Mouse (Mus musculus) neural tube, embryonic 13.5 days (tissue): ENCODE data around the gene Rapgef2. TPM values are rescaled to one million over a fixed set of nuclear protein-coding genes. Genes with fewer than 3 reads are reported as not detected.

Experiments
- ATAC-seq: fragments of 200-750 bp; cut with Nextera tagmentation; 2 replicates; pipeline ENCODE4 v1.8.0; 2017; ENCODE audit warnings: low read depth, mild to moderate bottlenecking, moderate TSS enrichment, moderate library complexity
- H3K27ac ChIP-seq: fragments of 300-500 bp; sonication (generic); replicated peaks from 2 replicates; pipeline ENCODE4 v1.5.1; 2015; ENCODE audit warnings: moderate library complexity, mild to moderate bottlenecking, inconsistent platforms
- H3K27me3 ChIP-seq: fragments of 300-500 bp; sonication (generic); 2 replicates; pipeline ENCODE4 v1.6.1; 2015; ENCODE audit warnings: mild to moderate bottlenecking, inconsistent platforms
- H3K36me3 ChIP-seq: fragments of 300-500 bp; sonication (generic); 2 replicates; pipeline ENCODE4 v1.6.1; 2015; ENCODE audit warnings: mild to moderate bottlenecking, inconsistent platforms
- H3K4me1 ChIP-seq: fragments of 300-500 bp; sonication (generic); replicated peaks from 2 replicates; pipeline ENCODE4 v1.6.1; 2015; ENCODE audit warnings: inconsistent platforms
- H3K4me2 ChIP-seq: fragments of 300-500 bp; sonication (generic); 2 replicates; pipeline ENCODE4 v1.6.1; 2015; ENCODE audit warnings: inconsistent platforms, mild to moderate bottlenecking, moderate library complexity
- H3K4me3 ChIP-seq: fragments of 300-500 bp; sonication (generic); 2 replicates; pipeline ENCODE4 v1.5.1; 2015; ENCODE audit warnings: mild to moderate bottlenecking, inconsistent platforms
- H3K9ac ChIP-seq: fragments of 300-500 bp; sonication (generic); 2 replicates; pipeline ENCODE4 v1.6.1; 2015; ENCODE audit warnings: moderate library complexity, mild to moderate bottlenecking, inconsistent platforms
- H3K9me3 ChIP-seq: fragments of 300-500 bp; sonication (generic); 2 replicates; pipeline ENCODE4 v1.6.1; 2016; ENCODE audit warnings: inconsistent platforms
- WGBS: fragments of 180-500 bp; shearing (Covaris S2); methylation state at CpG from one replicate; pipeline ENCODE4 v1.1.7; 2015; 5-methylcytosine and 5-hydroxymethylcytosine counted together
- polyA plus RNA-seq: library from polyadenylated mRNA; unstranded; fragments of >200 nt; fragmentation: Nextera tagmentation; extraction: Ambion mirVana; gene quantifications from 2 replicates; pipeline ENCODE4 v1.2.1, GENCODE M21; 2015

The Rapgef2 gene
- polyA plus RNA-seq: 6.9 and 9.0 TPM in 2 replicates

- WGBS: under 1% methylated on average over 93 of the region's 97 CpGs
- peak within 1 kb of the TSS; percentile 97 for H3K27ac ChIP-seq
- H3K9ac ChIP-seq: peak within 1 kb of the TSS; percentile 96
- peak; percentile 84 for ATAC-seq
- H3K9me3 ChIP-seq: no peaks in the 10 kb centered on the region
- H3K36me3 ChIP-seq: no peaks in the 10 kb centered on the region
- H3K27me3 ChIP-seq: peaks cover 14% of the 10 kb centered on the region; the same call in 1 of the 2 replicates
- peak within 1 kb of the TSS; percentile 92 for H3K4me3 ChIP-seq
- H3K4me2 ChIP-seq: peak within 1 kb of the TSS; percentile 92
- peaks cover 47% of the 10 kb centered on the region for H3K4me1 ChIP-seq
Observed at GRCm38 (mm10) chr3:79286376-79287107, at the start of gene Rapgef2. Gene Rapgef2 (minus strand): TSS chr3:79286517.

GRCm38 (mm10) chr3:79333643-79334200 is 47.4 kb upstream of the Rapgef2 start:
- 91% methylated on average over 8 of the region's 8 CpGs for WGBS
- Histone ChIP-seq H3K4me1 (peaks cover 8% of the 10 kb centered on the region; the same call in 1 of the 2 replicates), H3K4me3 (no peak overlapping the region), H3K9me3 (no peaks in the 10 kb centered on the region), H3K36me3 (no peaks in the 10 kb centered on the region), H3K27ac (no peak overlapping the region), H3K27me3 (no peaks in the 10 kb centered on the region), H3K4me2 (no peak overlapping the region), H3K9ac (no peak overlapping the region)
- ATAC-seq: no peak

- Histone ChIP-seq H3K9ac (no peak overlapping the region), H3K4me2 (no peak overlapping the region), H3K27ac (no peak overlapping the region), H3K4me3 (no peak overlapping the region), H3K36me3 (no peaks in the 10 kb centered on the region), H3K4me1 (peaks cover 8% of the 10 kb centered on the region; the same call in 1 of the 2 replicates), H3K27me3 (no peaks in the 10 kb centered on the region), H3K9me3 (no peaks in the 10 kb centered on the region)
- no peak for ATAC-seq
- WGBS: 91% methylated on average over 7 of the region's 7 CpGs
Observed at GRCm38 (mm10) chr3:79333051-79333450, 46.7 kb upstream of the Rapgef2 start.

GRCm38 (mm10) chr3:79329691-79330315 is 43.5 kb upstream of the Rapgef2 start:
- Histone ChIP-seq H3K4me2 (no peak overlapping the region), H3K27me3 (no peaks in the 10 kb centered on the region), H3K4me3 (no peak overlapping the region), H3K9ac (no peak overlapping the region), H3K4me1 (peaks cover 17% of the 10 kb centered on the region), H3K36me3 (no peaks in the 10 kb centered on the region), H3K9me3 (no peaks in the 10 kb centered on the region), H3K27ac (no peak overlapping the region)
- WGBS: 19% methylated on average over 8 of the region's 8 CpGs
- ATAC-seq: no peak

GRCm38 (mm10) chr3:79324697-79325526 is 38.6 kb upstream of the Rapgef2 start:
- no peak overlapping the region for H3K4me3 ChIP-seq
- H3K4me1 ChIP-seq: peaks cover 19% of the 10 kb centered on the region
- no peaks in the 10 kb centered on the region for H3K27me3 ChIP-seq
- 45% methylated on average over 10 of the region's 10 CpGs for WGBS
- ATAC-seq: peak; percentile 76
- no peaks in the 10 kb centered on the region for H3K9me3 ChIP-seq
- no peaks in the 10 kb centered on the region for H3K36me3 ChIP-seq
- no peak overlapping the region for H3K9ac ChIP-seq
- peak overlapping the region; percentile 49; the same call in 1 of the 2 replicates for H3K27ac ChIP-seq
- H3K4me2 ChIP-seq: peak overlapping the region; percentile 27; the same call in 1 of the 2 replicates

- ATAC-seq: no peak
- Histone ChIP-seq H3K9me3 (no peaks in the 10 kb centered on the region), H3K27ac (no peak overlapping the region), H3K36me3 (no peaks in the 10 kb centered on the region), H3K4me3 (no peak overlapping the region), H3K4me1 (peaks cover 9% of the 10 kb centered on the region; the same call in 1 of the 2 replicates), H3K4me2 (no peak overlapping the region), H3K27me3 (no peaks in the 10 kb centered on the region), H3K9ac (no peak overlapping the region)
- 57% methylated on average over 10 of the region's 10 CpGs for WGBS
Observed at GRCm38 (mm10) chr3:79314006-79314698, 27.8 kb upstream of the Rapgef2 start.

- no peak overlapping the region for H3K27ac ChIP-seq
- no peaks in the 10 kb centered on the region for H3K9me3 ChIP-seq
- no peak overlapping the region for H3K9ac ChIP-seq
- H3K4me2 ChIP-seq: no peak overlapping the region
- H3K36me3 ChIP-seq: no peaks in the 10 kb centered on the region
- no peak for ATAC-seq
- no peak overlapping the region for H3K4me3 ChIP-seq
- H3K27me3 ChIP-seq: no peaks in the 10 kb centered on the region
- peaks cover 9% of the 10 kb centered on the region; the same call in 1 of the 2 replicates for H3K4me1 ChIP-seq
Observed at GRCm38 (mm10) chr3:79311895-79312294, 25.6 kb upstream of the Rapgef2 start.

GRCm38 (mm10) chr3:79310184-79310583 is 23.9 kb upstream of the Rapgef2 start:
- Histone ChIP-seq H3K27ac (no peak overlapping the region), H3K4me2 (no peak overlapping the region), H3K27me3 (no peaks in the 10 kb centered on the region), H3K4me1 (peaks cover 9% of the 10 kb centered on the region; the same call in 1 of the 2 replicates), H3K4me3 (no peak overlapping the region), H3K9me3 (no peaks in the 10 kb centered on the region), H3K36me3 (no peaks in the 10 kb centered on the region), H3K9ac (no peak overlapping the region)
- WGBS: 87% methylated on average over 7 of the region's 7 CpGs
- ATAC-seq: no peak

GRCm38 (mm10) chr3:79308605-79309004 is 22.3 kb upstream of the Rapgef2 start:
- Histone ChIP-seq H3K9ac (no peak overlapping the region), H3K4me1 (no peaks in the 10 kb centered on the region), H3K4me3 (no peak overlapping the region), H3K36me3 (no peaks in the 10 kb centered on the region), H3K27me3 (no peaks in the 10 kb centered on the region), H3K27ac (no peak overlapping the region), H3K9me3 (no peaks in the 10 kb centered on the region), H3K4me2 (no peak overlapping the region)
- no peak for ATAC-seq
- 93% methylated on average over 4 of the region's 4 CpGs for WGBS

- H3K4me1 ChIP-seq: no peaks in the 10 kb centered on the region
- 91% methylated on average over 15 of the region's 15 CpGs for WGBS
- no peak for ATAC-seq
- H3K4me2 ChIP-seq: no peak overlapping the region
- no peak overlapping the region for H3K9ac ChIP-seq
- no peaks in the 10 kb centered on the region for H3K27me3 ChIP-seq
- no peak overlapping the region for H3K27ac ChIP-seq
- H3K4me3 ChIP-seq: no peak overlapping the region
- H3K9me3 ChIP-seq: no peaks in the 10 kb centered on the region
- no peaks in the 10 kb centered on the region for H3K36me3 ChIP-seq
Observed at GRCm38 (mm10) chr3:79299401-79299800, 13.1 kb upstream of the Rapgef2 start.

GRCm38 (mm10) chr3:79297281-79297680 is 11.0 kb upstream of the Rapgef2 start:
- ATAC-seq: no peak
- 92% methylated on average over 4 of the region's 4 CpGs for WGBS
- no peak overlapping the region for H3K4me3 ChIP-seq
- no peaks in the 10 kb centered on the region for H3K9me3 ChIP-seq
- H3K36me3 ChIP-seq: no peaks in the 10 kb centered on the region
- H3K4me1 ChIP-seq: no peaks in the 10 kb centered on the region
- no peak overlapping the region for H3K9ac ChIP-seq
- no peak overlapping the region for H3K27ac ChIP-seq
- H3K27me3 ChIP-seq: no peaks in the 10 kb centered on the region
- H3K4me2 ChIP-seq: no peak overlapping the region
